Mouse (Mus musculus) liver, postnatal 0 days (tissue): ENCODE results near the gene Elmo1.

Source experiments
- CTCF ChIP-seq: sonication (generic); IDR thresholded peaks from 2 replicates; pipeline ENCODE4 v1.5.1; 2016; ENCODE audit warnings: antibody characterized with exemption, low read depth
- EP300 ChIP-seq: IDR thresholded peaks from 2 replicates; pipeline ENCODE4 v1.6.1; 2016; ENCODE audit warnings: antibody characterized with exemption, low read depth, mild to moderate bottlenecking

- no peak for TF ChIP-seq EP300
- TF ChIP-seq CTCF = no peak
These were observed 4.7 kb downstream of the Elmo1 start for GRCm38 (mm10) chr13:20094916-20095700.
